Mouse (Mus musculus) liver, embryonic 14.5 days (tissue): Measurements from ENCODE around the gene Igf2bp2.

ENCODE experiments used
- CTCF ChIP-seq: IDR thresholded peaks from 2 replicates; pipeline ENCODE4 v1.5.1; 2016; ENCODE audit warnings: antibody characterized with exemption, low read depth, control low read depth
- EP300 ChIP-seq: IDR thresholded peaks from 2 replicates; pipeline ENCODE4 v1.6.1; 2016; ENCODE audit warnings: antibody characterized with exemption, low read depth

DNA sequence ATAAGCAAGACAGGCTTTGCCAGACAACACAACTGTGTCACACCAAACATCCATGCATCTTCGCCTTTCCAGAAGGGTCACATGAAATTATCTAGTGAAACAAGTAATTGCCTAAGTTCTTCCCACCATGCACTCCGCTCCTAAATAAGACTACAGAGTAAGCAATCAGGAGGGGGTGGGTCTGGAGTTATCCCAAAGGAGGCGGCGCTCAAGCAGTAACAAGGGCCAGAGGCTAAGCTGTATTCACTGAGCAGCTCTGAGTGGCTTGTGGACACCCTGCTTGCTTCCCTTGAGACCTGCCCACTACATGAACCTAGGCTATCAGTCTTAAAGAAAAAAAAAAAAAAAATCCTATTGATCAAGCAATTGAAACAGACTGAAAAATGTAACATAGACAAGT lies 44.9 kb downstream of the Igf2bp2 start:
- TF ChIP-seq CTCF (no peak), EP300 (no peak)
